ENCODE assay signal across 9 mouse cellular contexts in the genomic region with DNA sequence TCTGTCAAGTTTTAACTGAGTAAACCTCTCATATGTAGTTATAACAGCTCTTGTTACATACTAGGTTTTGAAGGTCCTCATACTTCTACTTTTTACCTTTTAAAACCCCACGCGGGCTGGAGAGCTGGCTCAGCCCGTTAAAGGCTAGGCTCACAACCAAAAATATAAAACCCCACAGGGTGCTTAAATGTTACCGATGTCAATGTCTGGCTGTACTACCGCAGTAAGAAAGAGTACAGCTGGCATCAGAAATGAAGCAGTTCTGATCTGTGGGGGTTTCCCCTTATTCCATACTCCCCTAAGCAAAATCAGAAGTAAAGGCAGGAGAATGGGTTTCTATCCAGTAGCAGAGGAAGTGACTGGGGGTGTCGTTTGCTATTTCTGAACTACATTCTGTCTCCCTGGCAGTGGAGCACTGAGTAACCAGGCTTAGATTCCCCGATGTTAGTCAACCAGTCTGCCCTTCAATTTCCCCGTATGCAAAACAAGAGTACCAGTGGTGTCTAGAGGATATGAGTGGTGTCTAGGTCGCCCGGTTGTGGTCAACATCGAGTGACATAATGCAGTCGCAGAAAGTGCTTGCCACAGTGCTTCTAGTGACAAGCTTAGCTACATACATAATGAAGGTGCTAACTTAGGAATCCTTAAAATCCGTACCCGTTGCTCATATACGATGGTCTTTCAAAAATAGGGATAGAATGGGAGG. TPM values are rescaled to one million over a fixed set of nuclear protein-coding genes. Genes with fewer than 3 reads are reported as not detected.
DNase-seq lines count a peak whose midpoint lies in the region; ATAC-seq and TF ChIP-seq lines count a peak whose summit lies in the region.
"Had no signal": no experiment of that assay in that cellular context is flagged by ENCODE, and none has a peak within 500 bp of the region (broad histone marks: within the 10 kb centered on the region; RNA-seq: fewer than 3 reads in every experiment).

No protein-coding gene starts in this region.

- H3K9me3 ChIP-seq in ES-Bruce4 (replicated peaks; ENCODE audit: control insufficient read depth, insufficient read depth, low read length, poor library complexity, severe bottlenecking), result no peaks in the 10 kb centered on the region
- H3K9me3 ChIP-seq in forebrain, embryonic 13.5 days (replicated peaks), result no peaks in the 10 kb centered on the region
- H3K9me3 ChIP-seq in liver, embryonic 14.5 days (ENCODE audit: control insufficient read depth, low read length), result no peaks in the 10 kb centered on the region

- TF ChIP-seq EP300 in ES-Bruce4 (IDR thresholded peaks at IDR 0.05; ENCODE audit: insufficient read depth, low read depth, low read length), result no peak
- no peak for TF ChIP-seq EP300 in liver, embryonic 14.5 days (IDR thresholded peaks at IDR 0.05; ENCODE audit: low read depth)

- H3K27ac ChIP-seq in ES-Bruce4 (ENCODE audit: insufficient read depth, low read length), result no peak overlapping the region
- no peak overlapping the region for H3K27ac ChIP-seq in forebrain, embryonic 13.5 days
- H3K27ac ChIP-seq in liver, embryonic 14.5 days, result no peak overlapping the region

- peak; percentile 21 to 45 for DNase-seq in cerebellum, postnatal 14 days
- no peak for DNase-seq in cerebellum, adult 9-11 months
- no peak for DNase-seq in liver, embryonic 14.5 days (ENCODE audit: low read depth in 3 of 3, low spot score in 3 of 3)
- peak; percentile 64 for DNase-seq in naive thymus-derived CD4-positive, alpha-beta T cell, adult 2 months (ENCODE audit: low read depth)
- no peak for DNase-seq in left cerebral cortex, adult 18-20 months (ENCODE audit: low spot score in 2 of 2)

- 37% methylated on average over 15 of the region's 15 CpGs for WGBS in forebrain, embryonic 13.5 days
- 18% methylated on average over 15 of the region's 15 CpGs for WGBS in liver, embryonic 14.5 days (ENCODE audit: insufficient replicate concordance)

- H3K27me3 ChIP-seq in ES-Bruce4 (ENCODE audit: control insufficient read depth, insufficient read depth, low read length, poor library complexity, severe bottlenecking), result peaks cover 4% of the 10 kb centered on the region; the same call in 1 of the 2 replicates
- no peaks in the 10 kb centered on the region; the same call in 1 of the 2 replicates for H3K27me3 ChIP-seq in forebrain, embryonic 13.5 days
- no peaks in the 10 kb centered on the region for H3K27me3 ChIP-seq in liver, embryonic 14.5 days (ENCODE audit: control insufficient read depth, insufficient read depth, low read length)

- ATAC-seq in forebrain, embryonic 13.5 days, result no peak
- ATAC-seq in inflammation-experienced regulatory T-cells, adult 6 months, result peak; percentile 88
- ATAC-seq in liver, embryonic 14.5 days (ENCODE audit: insufficient read depth), result no peak

- H3K36me3 ChIP-seq in ES-Bruce4 (ENCODE audit: control insufficient read depth, insufficient read depth, low read length, poor library complexity, severe bottlenecking), result no peaks in the 10 kb centered on the region
- H3K36me3 ChIP-seq in forebrain, embryonic 13.5 days (ENCODE audit: poor library complexity, severe bottlenecking), result no peaks in the 10 kb centered on the region
- no peaks in the 10 kb centered on the region for H3K36me3 ChIP-seq in liver, embryonic 14.5 days (replicated peaks; ENCODE audit: control insufficient read depth, insufficient read depth, low read depth)

- peak overlapping the region; percentile 95 for H3K4me2 ChIP-seq in forebrain, embryonic 13.5 days
- peak overlapping the region; percentile 84 for H3K4me2 ChIP-seq in liver, embryonic 14.5 days (ENCODE audit: low read depth)

- no peak for TF ChIP-seq POLR2A in ES-Bruce4 (IDR thresholded peaks at IDR 0.05; ENCODE audit: insufficient read depth, low read length)

- 0 out of 2 replicates have a peak overlapping the region, but pooled peaks have one; percentile 90 for H3K9ac ChIP-seq in ES-Bruce4 (ENCODE audit: low read depth, poor library complexity, severe bottlenecking)
- peak overlapping the region; percentile 92 for H3K9ac ChIP-seq in forebrain, embryonic 13.5 days
- H3K9ac ChIP-seq in liver, embryonic 14.5 days (replicated peaks), result peak overlapping the region; percentile 85

- no peak for TF ChIP-seq CTCF in ES-Bruce4 (IDR thresholded peaks at IDR 0.05; ENCODE audit: low read depth, low read length)
- no peak for TF ChIP-seq CTCF in liver, embryonic 14.5 days (IDR thresholded peaks at IDR 0.05; ENCODE audit: low read depth)

- H3K4me3 ChIP-seq in ES-Bruce4 (ENCODE audit: low read depth, low read length), result no peak overlapping the region
- peak overlapping the region; percentile 88 for H3K4me3 ChIP-seq in forebrain, embryonic 13.5 days
- peak overlapping the region; percentile 71 to 96 for H3K4me3 ChIP-seq in liver, embryonic 14.5 days (ENCODE audit: insufficient read depth in 1 of 2, low read depth in 2 of 2, low read length in 2 of 2)

- no peaks in the 10 kb centered on the region for H3K4me1 ChIP-seq in ES-Bruce4 (ENCODE audit: control insufficient read depth, insufficient read depth, low read length)
- H3K4me1 ChIP-seq in forebrain, embryonic 13.5 days, result peaks cover 44% of the 10 kb centered on the region
- H3K4me1 ChIP-seq in liver, embryonic 14.5 days (replicated peaks; ENCODE audit: control insufficient read depth in 2 of 2, insufficient read depth in 2 of 2, low read length in 1 of 2), result peaks cover 16 to 22% of the 10 kb centered on the region in 2 experiments

RNA-seq across cellular contexts. Expression of gene Cpd, which starts 1.4 kb away (rescaled TPM):
- 30.1 and 30.9 TPM in 2 replicates for polyA plus RNA-seq in ES-Bruce4 (2011; ENCODE audit: insufficient read depth, insufficient read length, low read depth, missing spikeins)
- polyA plus RNA-seq in forebrain, embryonic 13.5 days (2015; fragmentation: Nextera tagmentation; extraction: Ambion mirVana), result 5.1 and 5.2 TPM in 2 replicates
- 1 to 10 TPM; 3.8 to 5.5 (median 5.5) TPM for polyA plus RNA-seq in inflammation-experienced regulatory T-cells, adult 6 months (2017; shearing (Covaris generic))
- 5.9 and 7.2 TPM in 2 replicates for polyA plus RNA-seq in liver, embryonic 14.5 days (2012; rRNA removed)
- 8.2 and 8.5 TPM in 2 replicates for polyA plus RNA-seq in liver, embryonic 14.5 days (2014; fragmentation: Nextera tagmentation; extraction: Ambion mirVana)
- 10 to 100 TPM; 51.7 to 54.2 TPM for total RNA-seq in left cerebral cortex, adult 18-20 months (2021)

RNA-seq across cellular contexts. Expression of gene Tmigd1, which starts 56.5 kb away (rescaled TPM):
- polyA plus RNA-seq in ES-Bruce4 (2011; ENCODE audit: insufficient read depth, insufficient read length, low read depth, missing spikeins), result not detected in 2 replicates
- polyA plus RNA-seq in forebrain, embryonic 13.5 days (2015; fragmentation: Nextera tagmentation; extraction: Ambion mirVana), result 0.12 TPM in 1 of 2 replicates, not detected in the other
- 1 to 10 TPM in 2 of 3 experiments, under 1 TPM in 1; 0.42 to 2.8 (median 1.1) TPM for polyA plus RNA-seq in inflammation-experienced regulatory T-cells, adult 6 months (2017; shearing (Covaris generic))
- not detected in 2 replicates for polyA plus RNA-seq in liver, embryonic 14.5 days (2012; rRNA removed)
- not detected in 2 replicates for polyA plus RNA-seq in liver, embryonic 14.5 days (2014; fragmentation: Nextera tagmentation; extraction: Ambion mirVana)
- total RNA-seq in left cerebral cortex, adult 18-20 months (2021), result not detected
- total RNA-seq: layer of hippocampus, postnatal 10 days had no signal

Comparison
In these comparisons a context has a peak if more than half of its experiments do, and no peak if none do; other contexts are left out.
1. DNase-seq: peak in cerebellum, postnatal 14 days (2 of 2) and naive thymus-derived CD4-positive, alpha-beta T cell, adult 2 months (single experiment); none in cerebellum, adult 9-11 months (single experiment), liver, embryonic 14.5 days (0 of 3) and left cerebral cortex, adult 18-20 months (0 of 2).
2. Peak in every context shown above with its lines, with median percentiles within 50 percentile points of each other: H3K9ac ChIP-seq.